Mouse (Mus musculus): ENCODE results near the gene Alpk1.
"Not testable (repeated sequence)": the region's sequence is repeated elsewhere in the genome, so short reads cannot be mapped to it uniquely, and the experiment has no call there.

The Alpk1 gene

GRCm38 (mm10) chr3:127790234-127791055 lies 10.1 kb upstream of the Alpk1 start:
- DNase-seq (ENCODE audit: low spot score in 2 of 2): no peak

DNA sequence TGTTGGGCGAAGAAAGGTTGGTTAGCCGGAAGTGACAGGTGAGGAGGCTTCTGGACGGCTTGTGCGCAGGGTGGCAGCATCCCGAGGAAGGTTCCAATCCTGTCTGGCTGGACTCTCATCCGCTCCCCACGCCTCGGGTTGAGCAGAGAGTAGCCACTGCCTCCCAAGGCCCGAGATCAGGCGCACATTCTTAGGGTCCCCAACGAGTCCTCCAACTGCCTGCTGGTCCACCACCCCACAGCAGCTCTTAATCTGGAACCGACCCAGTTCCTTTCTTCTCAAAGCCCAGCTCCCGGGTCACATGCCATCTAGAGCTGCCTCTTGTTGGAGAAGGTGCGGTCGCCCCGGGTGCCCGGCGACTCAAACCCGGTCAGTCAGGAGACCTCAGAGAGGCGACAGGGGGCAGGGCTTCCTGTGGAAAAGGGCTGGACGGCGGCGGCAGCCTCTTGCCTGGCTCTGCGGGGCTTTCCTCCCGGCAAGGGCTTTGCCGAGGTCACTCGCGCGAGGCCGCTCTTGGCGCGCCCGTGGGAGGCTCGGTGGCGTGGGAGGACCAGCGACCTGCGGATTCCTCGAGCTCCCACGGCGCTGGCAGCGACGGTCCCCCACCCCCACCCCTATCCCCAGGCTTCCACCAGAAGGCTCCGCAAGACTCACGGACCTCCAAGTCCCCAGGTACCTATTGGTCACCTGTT lies 9.3 kb upstream of the Alpk1 start, which contains the start of gene Tifa:
Gene Tifa (plus strand): TSS at position 306 of the 692 bp plus-strand sequence.
- DNase-seq (ENCODE audit: low spot score in 2 of 2): peak; percentile 18 to 33

DNA sequence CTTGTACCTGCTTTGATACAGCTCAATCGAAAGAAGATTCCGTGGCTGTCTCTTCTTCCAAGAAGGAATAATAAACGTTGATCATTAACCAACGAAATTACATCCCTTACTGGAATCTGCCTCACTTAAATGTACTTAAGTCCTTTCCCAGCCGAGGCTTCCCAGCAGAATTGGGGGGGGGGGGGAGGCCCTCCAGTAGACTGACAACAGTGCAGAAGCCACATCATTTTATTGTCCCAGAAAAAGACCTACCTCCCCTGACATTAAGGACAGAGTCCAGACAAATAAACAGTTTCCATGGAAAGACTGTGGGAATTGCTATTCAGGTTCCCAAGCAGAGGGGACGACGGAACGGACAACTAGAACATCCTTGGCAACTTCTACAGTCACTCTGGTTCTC lies 8.6 kb upstream of the Alpk1 start:
- no peak for DNase-seq (ENCODE audit: low spot score in 2 of 2)

DNA sequence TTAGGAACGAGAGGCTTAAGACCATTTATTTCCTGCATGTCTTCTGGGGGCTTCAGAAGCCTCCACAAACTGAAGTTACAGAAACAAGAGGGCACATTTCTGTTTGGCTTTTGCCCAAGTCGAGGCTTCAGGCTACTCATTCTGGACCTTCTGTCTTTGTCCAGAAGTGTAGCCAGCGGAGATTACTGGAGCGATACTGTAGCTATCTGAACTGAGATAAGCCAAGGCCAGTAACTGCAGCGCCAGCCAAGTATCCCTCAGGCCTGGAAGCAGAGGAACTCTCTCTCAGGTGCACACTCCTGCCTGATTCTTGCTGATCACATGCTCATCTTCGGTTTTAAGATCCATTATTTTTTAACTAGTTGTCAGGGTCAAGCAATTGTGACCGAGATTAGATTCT lies 7.7 kb upstream of the Alpk1 start:
- no peak for DNase-seq (ENCODE audit: low spot score in 2 of 2)

- no peak for DNase-seq (ENCODE audit: low spot score in 2 of 2)
Measured at GRCm38 (mm10) chr3:127787032-127787431, 6.7 kb upstream of the Alpk1 start.

DNA sequence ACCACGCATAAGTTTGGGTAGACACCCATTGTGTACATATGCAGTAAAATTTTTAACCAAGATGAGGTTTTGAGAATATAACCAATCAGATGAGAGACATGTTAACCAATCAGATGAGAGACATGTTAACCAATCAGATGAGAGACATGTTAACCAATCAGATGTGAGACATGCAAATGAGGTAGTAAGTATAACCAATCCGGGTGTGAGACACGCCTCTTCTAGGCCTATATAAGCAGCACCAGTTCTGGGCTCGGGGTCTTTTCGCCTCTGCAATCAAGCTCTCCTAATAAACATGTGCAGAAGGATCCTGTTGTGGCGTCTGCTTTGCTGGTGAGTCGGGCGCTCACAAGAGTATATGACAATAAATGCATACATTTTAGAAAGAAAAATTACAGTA lies 3.4 kb upstream of the Alpk1 start:
- DNase-seq (ENCODE audit: low spot score in 2 of 2): not testable (repeated sequence)

GRCm38 (mm10) chr3:127782921-127783320 lies 2.6 kb upstream of the Alpk1 start:
- DNase-seq (ENCODE audit: low spot score in 2 of 2): no peak

DNA sequence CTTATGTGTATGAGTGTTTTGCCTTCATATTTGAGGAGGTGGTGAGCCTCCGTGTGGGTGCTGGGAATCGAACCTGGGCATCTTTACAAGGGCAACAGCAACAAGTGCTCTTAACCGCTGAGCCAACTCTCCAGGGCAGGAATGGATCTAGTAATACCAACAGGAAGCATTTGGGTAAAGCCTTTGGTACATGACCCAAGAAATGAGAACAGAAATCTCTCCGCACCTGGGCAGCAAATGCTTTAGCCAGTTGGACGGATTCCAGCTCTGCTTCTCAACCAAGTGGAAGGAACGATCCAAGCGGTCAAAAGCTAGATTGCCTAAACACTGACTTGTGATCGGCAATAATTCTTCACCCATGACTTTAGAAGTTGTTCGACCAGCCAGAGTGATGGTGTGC lies 594 bp upstream of the Alpk1 start:
- DNase-seq (ENCODE audit: low spot score in 2 of 2): no peak

GRCm38 (mm10) chr3:127769146-127769545 lies 11.2 kb downstream of the Alpk1 start:
- DNase-seq (ENCODE audit: low spot score in 2 of 2): no peak

DNA sequence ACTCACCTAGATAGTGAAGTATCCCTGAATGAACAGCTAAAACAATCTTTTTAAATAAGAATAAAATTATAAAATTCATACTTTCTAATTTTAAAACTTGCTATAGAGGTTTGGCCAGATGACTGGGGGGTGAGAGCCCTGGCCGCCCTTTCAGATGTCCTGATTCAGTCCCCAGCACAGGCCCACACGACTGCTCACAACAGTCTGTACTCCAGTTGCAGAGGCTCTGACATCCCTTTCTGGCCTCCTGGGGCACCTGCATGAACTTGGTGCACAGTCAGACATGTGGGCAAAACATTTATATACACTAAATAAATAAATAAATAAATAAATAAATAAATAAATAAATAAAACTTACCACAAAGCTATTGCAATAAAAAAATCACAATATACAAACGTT lies 14.4 kb downstream of the Alpk1 start:
- DNase-seq (ENCODE audit: low spot score in 2 of 2): no peak

DNA sequence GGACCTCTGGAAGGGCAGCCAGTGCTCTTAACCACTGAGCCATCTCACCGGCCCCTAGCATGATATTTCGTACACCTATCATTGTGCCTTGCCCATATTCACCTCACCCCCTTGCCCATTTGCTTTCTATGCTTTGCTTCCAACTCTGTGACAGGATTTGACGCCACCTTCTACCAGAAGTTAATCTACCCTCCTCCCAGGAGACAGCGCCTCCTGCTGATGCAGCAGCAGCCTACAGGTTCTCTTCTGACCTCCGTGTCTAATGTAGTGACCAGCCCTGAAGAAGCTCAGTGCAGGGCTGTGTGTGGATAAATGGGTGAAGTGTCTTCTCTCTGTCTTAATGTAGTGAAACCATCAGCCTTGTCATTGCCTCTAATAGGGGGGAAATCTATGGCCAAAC lies 15.8 kb downstream of the Alpk1 start:
- no peak for DNase-seq (ENCODE audit: low spot score in 2 of 2)

DNA sequence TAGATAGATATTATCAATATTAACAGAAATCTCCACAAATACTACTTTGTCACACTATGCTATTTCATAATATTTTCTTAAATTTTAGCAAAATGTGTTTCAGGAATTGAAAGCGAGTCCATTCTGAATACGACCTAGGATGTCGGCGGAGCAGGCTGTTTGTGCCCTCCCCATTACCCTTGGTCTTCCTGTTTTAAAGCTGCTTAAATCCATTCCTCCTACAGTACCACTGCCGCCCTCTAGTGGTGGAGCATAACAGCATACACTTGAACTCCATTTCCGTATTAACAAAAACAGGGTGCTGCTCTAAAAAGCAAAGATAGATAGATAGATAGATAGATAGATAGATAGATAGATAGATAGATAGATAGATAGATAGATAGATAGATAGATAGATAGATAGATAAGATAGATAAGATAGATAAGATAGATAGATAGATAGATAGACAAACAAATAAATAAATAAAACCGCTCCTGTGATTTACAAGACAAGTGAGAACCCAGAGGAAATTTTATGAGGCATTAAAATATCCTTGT lies 17.2 kb downstream of the Alpk1 start:
- DNase-seq (ENCODE audit: low spot score in 2 of 2): peak in 1 of 2 experiments; percentile 55

- no peak for DNase-seq (ENCODE audit: low spot score in 2 of 2)
Measured at GRCm38 (mm10) chr3:127762403-127762802, 17.9 kb downstream of the Alpk1 start.

DNA sequence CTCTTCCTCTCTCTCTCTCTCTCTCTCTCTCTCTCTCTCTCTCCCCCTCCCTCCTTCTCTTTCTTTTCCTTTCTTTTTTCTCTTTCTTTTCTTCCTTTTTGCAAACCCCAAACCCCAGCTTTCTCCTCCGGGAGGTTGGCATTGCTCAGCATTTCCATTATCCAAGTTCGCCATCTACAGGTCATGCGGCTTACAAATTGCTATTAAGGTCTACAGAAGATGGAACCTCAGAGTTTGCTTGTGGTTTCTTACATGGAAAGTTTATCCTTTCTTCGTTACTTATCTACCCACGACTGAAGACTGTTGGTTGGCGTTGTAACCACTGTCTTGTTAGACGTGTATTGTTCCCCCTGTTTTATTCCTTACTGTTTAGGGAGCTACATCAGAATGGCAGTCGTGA lies 21.1 kb downstream of the Alpk1 start:
- peak in 1 of 2 experiments; percentile 31 for DNase-seq (ENCODE audit: low spot score in 2 of 2)

DNA sequence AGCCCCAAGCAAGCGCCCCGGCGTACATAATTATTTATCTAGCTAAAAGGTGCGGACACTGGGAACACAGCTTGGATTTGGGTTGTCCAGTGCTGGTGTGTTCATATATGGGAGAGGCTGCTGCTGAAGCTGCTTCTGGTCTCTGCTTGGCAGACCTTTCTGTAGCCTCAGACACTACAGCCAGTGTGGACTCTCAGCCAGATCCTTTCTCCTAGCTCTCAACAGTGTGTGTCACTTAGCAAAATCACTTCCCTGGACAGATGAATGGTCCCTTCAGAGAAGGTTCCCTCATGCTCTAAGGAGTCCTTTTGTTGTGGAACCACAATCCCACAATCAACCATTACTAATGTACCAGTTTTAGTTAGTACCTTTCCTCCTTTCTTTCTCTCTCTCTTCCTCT lies 21.5 kb downstream of the Alpk1 start:
- no peak for DNase-seq (ENCODE audit: low spot score in 2 of 2)

DNA sequence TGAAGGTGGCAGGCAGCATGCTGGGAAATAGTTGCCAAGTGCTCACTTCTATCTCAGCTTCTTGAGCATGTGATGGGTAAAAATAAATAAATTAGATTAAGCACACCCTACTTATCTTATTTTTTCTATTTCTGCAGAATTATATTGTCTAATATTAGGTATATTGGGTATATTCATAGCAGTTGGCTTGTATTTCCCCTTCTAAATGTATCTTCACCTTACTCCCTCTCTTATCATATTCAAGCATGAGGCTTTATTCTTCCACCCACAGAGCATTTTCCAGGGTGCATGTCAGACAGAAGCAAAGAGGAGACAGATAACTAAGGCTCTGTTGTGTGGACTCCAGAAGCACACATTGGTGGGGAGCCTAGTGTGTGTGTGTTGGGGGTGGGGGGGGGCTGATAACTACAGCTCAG lies 22.4 kb downstream of the Alpk1 start:
- no peak for DNase-seq (ENCODE audit: low spot score in 2 of 2)

- no peak for DNase-seq (ENCODE audit: low spot score in 2 of 2)
Measured at GRCm38 (mm10) chr3:127756458-127756857, 23.9 kb downstream of the Alpk1 start.

DNA sequence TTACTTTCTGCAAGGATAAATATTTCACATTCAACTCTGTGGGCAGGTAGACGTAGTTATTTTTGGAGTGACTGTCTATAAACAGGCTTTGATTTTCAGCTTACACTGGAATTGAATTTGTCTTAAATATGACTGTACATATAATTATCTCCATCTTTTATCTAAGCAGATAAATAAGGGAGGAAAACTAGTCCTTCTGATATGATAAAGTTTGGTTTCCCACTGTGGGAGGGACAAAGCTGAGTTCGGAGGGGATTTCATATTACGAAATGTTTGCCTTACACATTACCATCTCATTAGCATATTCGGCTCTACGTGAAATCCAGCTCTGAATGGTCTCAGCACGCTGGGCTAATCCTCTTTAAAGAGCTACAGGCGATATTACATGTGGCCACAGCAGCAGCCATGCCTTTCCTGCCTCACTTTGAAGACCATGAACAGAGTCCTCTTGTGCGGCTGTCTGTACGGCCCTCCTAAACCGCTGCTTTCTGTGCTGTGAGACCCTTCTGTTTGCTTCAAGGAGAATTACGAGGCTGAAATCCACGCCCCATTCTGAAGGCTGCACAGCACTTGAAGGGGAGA lies 30.3 kb downstream of the Alpk1 start:
- no peak for DNase-seq (ENCODE audit: low spot score in 2 of 2)

DNA sequence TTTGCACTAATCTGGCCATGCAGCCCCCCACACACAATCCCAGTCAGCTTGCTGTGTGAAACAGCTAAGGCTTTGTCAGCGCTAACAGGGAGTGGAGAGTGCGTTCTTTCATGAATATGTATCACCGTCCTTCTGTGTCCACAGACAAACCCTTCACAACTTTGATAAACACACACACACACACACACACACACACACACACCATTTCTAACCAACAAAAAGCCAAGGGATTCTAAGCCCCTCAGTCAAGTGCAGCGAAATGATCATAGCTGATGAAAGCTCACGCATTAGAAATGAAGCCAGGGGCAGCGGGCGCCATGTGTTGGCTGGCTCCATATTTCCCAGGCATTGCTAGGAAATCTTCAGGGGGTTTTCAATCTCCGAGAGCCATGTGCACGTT lies 31.1 kb downstream of the Alpk1 start:
- no peak for DNase-seq (ENCODE audit: low spot score in 2 of 2)

GRCm38 (mm10) chr3:127748644-127749043 lies 31.7 kb downstream of the Alpk1 start:
- DNase-seq (ENCODE audit: low spot score in 2 of 2): no peak

DNA sequence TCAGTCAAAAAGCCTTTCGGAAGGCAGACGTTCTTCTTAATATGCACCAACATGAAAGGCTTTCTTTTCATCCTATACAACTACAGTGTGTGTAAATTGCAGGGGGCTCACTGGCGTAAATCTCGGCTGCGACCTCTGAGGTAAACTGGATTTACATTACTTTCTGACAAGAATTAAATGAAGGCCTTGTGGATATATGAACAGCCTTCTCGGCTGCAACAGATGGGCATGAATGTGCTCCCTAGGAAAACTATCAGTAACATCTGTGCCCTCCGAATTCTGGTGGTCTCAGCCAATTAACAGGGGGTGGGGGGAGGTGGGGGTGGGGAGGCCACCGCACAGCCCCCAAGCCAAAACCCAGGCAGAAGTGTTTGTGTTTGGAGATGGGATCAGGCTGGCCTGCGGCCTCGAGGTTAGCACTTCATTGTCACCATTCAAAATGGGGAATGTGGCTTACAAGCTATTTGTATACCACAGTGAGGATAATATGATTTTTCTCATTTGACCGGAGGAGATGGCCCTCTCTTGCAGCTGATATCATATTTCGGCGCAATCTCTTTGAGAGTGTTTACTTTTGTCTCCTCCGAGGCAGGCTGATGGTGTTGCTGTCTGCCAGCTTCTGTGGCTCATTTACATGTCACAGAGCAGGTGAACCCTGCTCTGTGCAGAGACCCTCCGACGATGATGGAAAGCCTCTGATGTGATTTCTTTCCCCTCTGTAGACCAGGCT lies 34.3 kb downstream of the Alpk1 start:
- DNase-seq (ENCODE audit: low spot score in 2 of 2): no peak

- DNase-seq (ENCODE audit: low spot score in 2 of 2): no peak
Measured at GRCm38 (mm10) chr3:127745504-127745903, 34.8 kb downstream of the Alpk1 start.

All from frontal cortex, postnatal 14 days (tissue).